In the genomic region with DNA sequence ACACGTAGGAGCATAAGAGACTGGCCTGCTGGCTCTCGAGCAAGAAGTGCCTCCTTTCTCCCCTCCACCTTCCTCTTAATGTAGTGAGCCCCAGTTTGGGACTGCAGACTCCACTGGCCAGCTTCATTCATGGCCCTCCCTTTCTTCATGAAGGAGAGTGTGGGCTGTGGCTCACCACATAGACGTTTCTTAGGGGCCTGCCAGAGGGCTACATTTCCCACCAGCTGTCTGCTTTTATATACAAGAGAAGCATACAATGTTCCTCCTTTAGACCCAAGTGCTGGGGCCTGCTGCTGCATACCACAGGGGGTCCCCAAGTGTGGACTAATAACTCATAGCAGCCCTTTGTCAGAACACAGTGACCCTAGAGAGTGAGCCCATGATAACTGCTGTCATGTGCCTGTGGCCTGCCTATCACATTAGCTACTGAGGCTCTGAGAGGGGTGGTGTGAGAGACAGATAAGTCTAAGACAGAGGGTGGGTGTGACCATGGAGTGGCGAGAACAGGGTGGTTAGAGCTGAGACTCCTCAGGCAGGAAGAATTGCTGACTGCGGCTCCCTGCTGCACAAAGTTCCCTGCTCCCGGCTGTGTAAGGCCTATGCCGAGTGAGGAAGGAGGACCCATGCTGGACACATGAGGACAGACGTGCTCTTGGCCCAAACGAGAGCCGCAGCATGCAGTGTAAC, we compare ENCODE assay signal across 10 mouse cellular contexts.
A peak's percentile ranks its signal among the peaks of the same experiment; 100 is the strongest.
DNase-seq lines count a peak whose midpoint lies in the region; ATAC-seq and TF ChIP-seq lines count a peak whose summit lies in the region.
"Had no signal": no experiment of that assay in that cellular context is flagged by ENCODE, and none has a peak within 500 bp of the region (broad histone marks: within the 10 kb centered on the region; RNA-seq: fewer than 3 reads in every experiment).

No protein-coding gene starts in this region.

- H3K4me1 ChIP-seq in embryonic facial prominence, embryonic 14.5 days (ENCODE audit: control insufficient read depth, insufficient read depth, low read length) = peaks cover 18% of the 10 kb centered on the region
- H3K4me1 ChIP-seq in limb, embryonic 10.5 days = peaks cover 20% of the 10 kb centered on the region

- H3K27ac ChIP-seq in layer of hippocampus, adult 2 months = peak overlapping the region; percentile 76; the same call in 1 of the 2 replicates
- no peak overlapping the region for H3K27ac ChIP-seq in embryonic facial prominence, embryonic 14.5 days (replicated peaks; ENCODE audit: low read depth, low read length)
- peak overlapping the region; percentile 2; the same call in 1 of the 2 replicates for H3K27ac ChIP-seq in limb, embryonic 10.5 days
- H3K27ac ChIP-seq: limb, embryonic 13.5 days had no signal

- TF ChIP-seq CTCF in layer of hippocampus, adult 2 months (conservative IDR thresholded peaks at IDR 0.05) = no peak

- H3K27me3 ChIP-seq in embryonic facial prominence, embryonic 14.5 days (replicated peaks; ENCODE audit: control insufficient read depth, insufficient read depth, low read length) = no peaks in the 10 kb centered on the region
- no peaks in the 10 kb centered on the region for H3K27me3 ChIP-seq in limb, embryonic 10.5 days (ENCODE audit: low read depth, poor library complexity, severe bottlenecking)
- H3K27me3 ChIP-seq: limb, embryonic 13.5 days had no signal

- WGBS in embryonic facial prominence, embryonic 14.5 days = 82% methylated on average over 10 of the region's 10 CpGs
- 83% methylated on average over 10 of the region's 10 CpGs for WGBS in limb, embryonic 10.5 days

- no peak overlapping the region for H3K4me3 ChIP-seq in layer of hippocampus, adult 2 months
- no peak overlapping the region for H3K4me3 ChIP-seq in embryonic facial prominence, embryonic 14.5 days (ENCODE audit: low read depth, low read length)
- H3K4me3 ChIP-seq in limb, embryonic 10.5 days = no peak overlapping the region
- H3K4me3 ChIP-seq: limb, embryonic 13.5 days had no signal

- peaks cover 37% of the 10 kb centered on the region for H3K36me3 ChIP-seq in embryonic facial prominence, embryonic 14.5 days (ENCODE audit: control insufficient read depth, insufficient read depth, low read length)
- peaks cover 71% of the 10 kb centered on the region for H3K36me3 ChIP-seq in limb, embryonic 10.5 days

- H3K9ac ChIP-seq in embryonic facial prominence, embryonic 14.5 days (ENCODE audit: low read depth, low read length) = no peak overlapping the region
- H3K9ac ChIP-seq: limb, embryonic 13.5 days had no signal

- DNase-seq in layer of hippocampus, adult 2 months (ENCODE audit: low spot score in 2 of 2) = no peak
- DNase-seq in layer of hippocampus, adult 9-10 months (ENCODE audit: low spot score) = no peak
- DNase-seq in embryonic facial prominence, embryonic 14.5 days (ENCODE audit: low spot score) = no peak
- DNase-seq in limb, embryonic 10.5 days (ENCODE audit: low spot score) = no peak
- peak; percentile 60 to 76 for DNase-seq in spleen, postnatal 4 days (ENCODE audit: low spot score in 2 of 2)
- DNase-seq in thymus, postnatal 36 days = no peak
- no peak for DNase-seq in layer of hippocampus, adult 11-12 months (ENCODE audit: low spot score)
- DNase-seq in thymus, postnatal 0 days (ENCODE audit: low spot score) = no peak
- DNase-seq: right cerebral cortex, postnatal 25 days had no signal

- H3K9me3 ChIP-seq in embryonic facial prominence, embryonic 14.5 days (ENCODE audit: control insufficient read depth, low read length) = no peaks in the 10 kb centered on the region
- no peaks in the 10 kb centered on the region for H3K9me3 ChIP-seq in limb, embryonic 10.5 days (replicated peaks)
- H3K9me3 ChIP-seq: limb, embryonic 13.5 days had no signal

- no peak overlapping the region for H3K4me2 ChIP-seq in embryonic facial prominence, embryonic 14.5 days (ENCODE audit: low read depth, low read length)
- H3K4me2 ChIP-seq: limb, embryonic 13.5 days had no signal

- ATAC-seq in embryonic facial prominence, embryonic 14.5 days (ENCODE audit: low read depth) = 0 out of 2 replicates have a peak, but pooled peaks have one; percentile 5

Comparison
In these comparisons a context has a peak if more than half of its experiments do, and no peak if none do; other contexts are left out.
1. DNase-seq: peak in spleen, postnatal 4 days (2 of 2); none in layer of hippocampus, adult 2 months (0 of 2), layer of hippocampus, adult 9-10 months (single experiment), embryonic facial prominence, embryonic 14.5 days (single experiment), limb, embryonic 10.5 days (single experiment), thymus, postnatal 36 days (0 of 2), layer of hippocampus, adult 11-12 months (single experiment) and thymus, postnatal 0 days (single experiment).